Mouse (Mus musculus) thymus, postnatal 10 days (tissue): ENCODE measurements around the gene Ttc32.
A peak's percentile ranks its signal among the peaks of the same experiment; 100 is the strongest.

Experiments used
- DNase-seq, 2 experiments: peaks; one replicate each; pipeline ENCODE4 v3.0.0; 2021; ENCODE audit warnings: low spot score in 2 of 2

The Ttc32 gene

DNA sequence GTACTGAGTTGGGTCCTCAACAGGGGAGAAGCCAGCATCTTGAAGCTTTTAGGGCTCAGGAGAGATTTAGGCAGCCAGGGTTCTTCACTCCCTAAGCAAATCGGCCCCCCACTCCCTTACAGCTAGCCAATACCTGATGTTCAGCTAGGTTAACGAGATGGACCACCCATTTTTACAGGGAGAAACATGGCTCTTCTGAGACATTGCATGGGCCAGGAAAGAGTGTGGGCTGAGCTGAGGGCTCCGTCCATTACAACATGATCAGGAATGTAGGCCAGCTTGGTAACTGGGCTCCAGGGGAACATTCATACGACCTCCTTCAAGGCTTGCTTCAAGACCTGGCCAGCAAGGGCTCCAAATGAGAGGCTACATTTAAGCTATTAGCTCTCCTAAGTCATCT lies 16.9 kb downstream of the Ttc32 start:
- DNase-seq = no peak

DNA sequence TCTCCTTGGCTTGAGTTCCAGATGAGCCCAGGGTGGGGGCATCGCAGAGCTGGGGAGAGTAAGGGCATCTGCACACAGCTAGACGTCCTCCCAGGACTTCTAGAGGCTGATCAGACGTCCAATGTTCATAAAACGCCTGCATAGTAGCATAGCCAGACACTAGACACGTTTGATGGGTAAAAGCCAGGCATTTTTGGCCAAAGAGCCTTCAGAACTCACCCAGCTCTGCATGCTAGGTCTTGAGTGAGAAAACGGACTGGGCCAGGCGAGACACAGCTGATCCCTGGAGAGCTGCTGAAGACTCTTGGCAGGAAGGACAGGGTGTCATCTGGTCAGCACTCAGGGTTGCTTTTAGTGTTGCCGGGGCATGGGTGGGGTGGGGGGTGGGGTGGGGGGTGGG lies 18.3 kb downstream of the Ttc32 start:
- DNase-seq = no peak

DNA sequence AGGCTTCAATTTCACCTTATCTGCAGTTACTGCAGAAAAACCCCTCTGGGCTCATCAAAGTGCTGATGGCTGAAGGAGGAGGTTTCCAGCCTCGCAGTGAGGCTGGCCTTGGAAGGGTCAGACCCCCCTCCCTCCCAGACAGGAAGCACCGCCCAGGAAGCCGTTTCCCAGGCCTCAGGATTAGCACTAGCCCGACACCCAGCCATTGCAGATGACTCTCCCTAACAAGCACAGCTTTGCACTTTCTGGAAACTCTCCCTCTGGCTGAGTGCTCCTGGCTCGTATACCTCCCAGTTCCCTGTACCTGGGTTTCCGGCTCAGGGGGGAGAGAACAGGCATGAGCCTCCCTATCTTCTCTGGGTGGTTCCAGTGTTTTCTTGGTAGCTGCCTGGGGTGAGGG lies 21.0 kb downstream of the Ttc32 start:
- DNase-seq = no peak

DNA sequence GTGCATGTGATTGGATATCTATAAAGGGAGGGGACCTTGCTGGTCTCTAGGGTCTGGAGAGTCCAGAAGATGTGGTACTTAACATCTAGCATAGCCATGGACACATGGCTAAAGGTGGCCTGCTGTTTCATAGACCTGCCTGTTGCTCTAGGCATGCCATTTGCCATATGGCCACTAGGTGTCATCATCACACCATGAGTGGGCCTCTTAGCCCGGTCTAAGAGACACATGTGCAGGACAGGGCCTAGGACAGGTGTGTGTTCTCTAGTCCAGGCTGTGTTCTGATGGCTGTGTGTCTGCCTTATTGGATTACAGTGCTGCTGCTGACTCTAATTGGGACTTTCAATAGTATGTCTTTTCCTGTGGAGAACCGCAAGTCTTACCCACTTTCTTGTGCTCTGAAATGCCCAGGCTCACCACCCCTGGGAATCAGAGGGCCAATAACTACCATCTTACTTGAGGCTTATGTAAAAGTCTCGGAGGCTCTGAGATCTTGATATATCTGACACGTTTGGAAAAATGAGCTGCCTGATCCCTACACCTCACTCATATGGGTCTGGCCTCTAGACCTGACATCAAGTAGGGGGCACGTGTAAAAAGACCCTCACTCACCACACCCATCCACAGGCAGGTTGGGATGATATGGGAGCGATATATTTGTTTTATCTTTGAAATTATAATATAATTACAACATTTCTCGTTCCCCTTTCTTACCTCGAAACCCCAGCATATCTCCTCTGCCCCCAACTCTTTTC lies 22.5 kb downstream of the Ttc32 start:
- peak; percentile 50 to 69 for DNase-seq

DNA sequence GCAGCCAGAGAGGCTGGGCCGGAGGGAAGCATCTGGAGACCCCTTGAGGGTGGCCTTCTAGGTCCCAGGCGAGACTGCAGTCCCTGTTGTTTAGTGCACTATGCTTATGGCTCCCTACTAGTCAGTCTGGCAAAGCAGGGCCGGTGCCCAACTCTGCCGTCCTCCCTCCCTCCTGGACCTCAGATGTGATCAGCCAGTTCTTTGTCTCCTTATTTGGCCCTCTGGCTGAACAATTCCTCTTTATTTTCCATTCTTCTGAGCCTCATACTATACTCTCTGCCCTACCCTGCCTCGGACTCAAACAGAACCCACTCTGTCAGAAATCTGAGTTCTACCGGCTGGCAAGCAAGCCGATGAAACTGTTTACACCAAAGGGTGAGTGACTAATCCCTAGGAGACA lies 23.5 kb downstream of the Ttc32 start:
- DNase-seq = no peak

DNA sequence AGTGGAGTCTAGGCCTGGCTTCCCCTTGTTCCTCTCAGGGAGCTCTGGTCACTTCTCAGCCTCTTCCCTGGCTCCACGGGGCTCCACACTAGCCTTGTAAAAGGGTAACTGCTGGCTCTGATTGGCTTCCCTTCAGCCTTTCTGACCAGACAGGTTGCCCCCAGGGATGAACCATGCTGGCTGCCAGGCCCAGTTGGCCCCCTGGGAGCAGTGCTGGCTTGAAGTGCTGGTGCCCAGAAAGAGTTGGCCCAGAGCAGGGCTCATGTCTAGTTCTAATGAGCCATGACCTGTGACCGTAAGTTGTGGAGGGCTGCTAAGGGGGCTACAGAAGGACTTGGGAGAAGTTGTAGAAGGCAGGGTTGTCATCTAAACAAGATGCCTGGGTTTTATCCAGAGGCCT lies 24.2 kb downstream of the Ttc32 start:
- DNase-seq = no peak

DNA sequence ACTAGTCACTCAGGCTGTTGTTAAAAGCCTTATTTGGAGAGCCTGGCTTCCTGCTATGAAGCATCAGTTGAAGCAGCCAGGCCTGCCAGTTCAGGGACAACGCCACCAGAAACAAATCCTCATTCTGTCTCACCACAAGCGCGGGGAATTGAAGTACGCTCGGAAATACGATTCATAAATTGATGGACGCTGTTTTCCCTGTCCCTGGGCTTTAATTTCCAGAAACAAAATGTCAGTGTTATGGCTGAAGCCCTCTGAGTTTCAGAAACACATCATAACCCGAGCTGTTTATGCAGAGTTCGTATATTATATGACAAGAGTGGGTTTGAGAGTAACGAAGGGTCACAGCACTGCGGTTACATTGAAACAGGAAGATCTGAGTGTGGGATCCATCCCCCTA lies 25.5 kb downstream of the Ttc32 start:
- DNase-seq = no peak

DNA sequence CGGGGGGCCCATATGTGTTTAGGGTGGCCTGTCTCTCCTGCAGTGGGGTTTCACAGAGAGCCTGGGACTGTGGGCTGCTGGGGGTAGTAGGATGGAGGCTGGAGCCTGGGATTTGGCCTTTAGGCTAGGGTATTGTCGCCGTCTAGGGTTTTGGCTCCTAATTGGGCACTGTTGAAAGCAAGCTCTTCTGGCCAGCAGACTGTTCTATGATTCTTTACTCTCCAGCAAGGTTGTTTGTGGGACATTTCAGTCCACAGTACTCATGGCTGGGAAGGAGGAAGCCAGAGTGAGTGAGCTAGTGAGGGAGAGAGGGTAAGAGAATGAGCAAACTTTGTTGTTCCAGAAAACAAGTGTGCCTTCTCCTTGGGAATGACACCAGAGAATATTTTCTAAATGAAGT lies 29.7 kb downstream of the Ttc32 start:
- DNase-seq = no peak

DNA sequence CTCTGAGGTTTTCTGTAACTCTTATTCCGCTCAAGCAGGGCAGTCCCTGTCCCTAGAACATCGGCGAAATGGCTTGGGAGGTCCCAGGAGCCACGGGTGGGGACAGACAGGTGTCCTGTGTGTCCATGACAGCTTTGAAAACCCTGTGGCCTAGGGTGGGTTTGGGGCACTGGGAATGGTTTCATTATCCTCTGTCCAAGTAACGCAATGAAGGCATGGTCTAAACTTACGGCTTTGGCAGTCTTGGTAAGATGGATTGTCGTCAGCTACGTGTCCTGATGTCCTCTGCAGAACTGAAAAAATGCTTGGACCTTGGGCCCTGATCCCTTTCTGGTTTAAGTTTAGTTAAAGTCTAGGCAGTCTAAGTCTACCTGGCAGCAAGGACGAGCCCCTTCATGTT lies 30.2 kb downstream of the Ttc32 start:
- DNase-seq = no peak

DNA sequence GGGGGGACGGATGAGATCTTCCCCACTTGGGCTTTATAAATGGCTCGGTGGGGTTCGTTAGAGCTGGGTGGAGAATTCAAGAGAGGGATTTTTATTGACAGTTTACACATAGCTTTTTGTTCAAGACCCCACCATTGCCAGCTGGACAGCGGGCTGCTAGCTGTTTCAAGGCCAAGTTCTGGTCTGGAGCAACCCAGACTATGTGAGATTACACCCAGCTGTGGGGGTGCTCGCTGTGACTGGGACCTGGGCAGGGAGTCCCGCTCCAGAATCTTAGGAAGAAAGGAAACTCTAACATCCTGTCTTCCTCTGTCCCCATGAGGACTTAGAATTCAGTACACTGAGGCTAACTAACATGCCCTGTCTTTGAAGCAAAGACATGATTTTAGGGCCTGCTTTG lies 33.8 kb downstream of the Ttc32 start:
- no peak for DNase-seq

DNA sequence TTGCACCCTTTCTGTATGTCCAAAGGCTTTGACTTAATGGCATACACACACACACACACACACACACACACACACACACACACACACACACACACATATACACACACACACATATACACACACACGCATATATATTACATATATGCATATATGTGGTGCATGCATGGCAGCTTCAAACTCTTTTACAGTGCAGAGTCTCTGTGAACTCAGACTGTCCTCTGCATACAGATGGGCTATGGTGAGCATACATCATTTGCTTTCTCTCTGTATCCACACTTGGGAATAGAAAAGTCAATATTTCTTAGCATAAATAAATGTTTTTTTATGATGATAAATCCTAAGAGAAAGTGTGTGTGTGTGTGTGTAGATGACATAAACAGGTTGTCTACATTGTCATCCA lies 41.3 kb downstream of the Ttc32 start:
- DNase-seq = no peak

DNA sequence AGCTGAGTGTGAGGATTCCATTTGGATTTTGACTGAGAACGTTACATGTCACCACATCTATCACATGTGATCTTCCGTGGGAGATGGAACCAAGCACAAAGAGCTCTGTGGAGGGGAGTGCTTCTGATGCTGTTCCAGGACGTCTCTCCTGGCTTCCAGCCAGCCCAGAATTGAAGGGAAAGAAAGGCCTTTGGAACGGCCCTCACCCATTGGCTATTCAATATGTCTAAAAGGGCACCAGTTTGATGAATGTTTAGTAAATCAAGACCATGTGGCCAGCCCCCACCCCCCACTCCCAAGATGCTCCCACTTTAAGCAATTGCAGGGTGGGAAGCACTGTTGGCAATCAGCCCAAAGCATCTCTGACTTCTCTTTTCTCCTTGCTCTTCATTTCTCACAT lies 41.7 kb downstream of the Ttc32 start:
- DNase-seq = no peak

DNA sequence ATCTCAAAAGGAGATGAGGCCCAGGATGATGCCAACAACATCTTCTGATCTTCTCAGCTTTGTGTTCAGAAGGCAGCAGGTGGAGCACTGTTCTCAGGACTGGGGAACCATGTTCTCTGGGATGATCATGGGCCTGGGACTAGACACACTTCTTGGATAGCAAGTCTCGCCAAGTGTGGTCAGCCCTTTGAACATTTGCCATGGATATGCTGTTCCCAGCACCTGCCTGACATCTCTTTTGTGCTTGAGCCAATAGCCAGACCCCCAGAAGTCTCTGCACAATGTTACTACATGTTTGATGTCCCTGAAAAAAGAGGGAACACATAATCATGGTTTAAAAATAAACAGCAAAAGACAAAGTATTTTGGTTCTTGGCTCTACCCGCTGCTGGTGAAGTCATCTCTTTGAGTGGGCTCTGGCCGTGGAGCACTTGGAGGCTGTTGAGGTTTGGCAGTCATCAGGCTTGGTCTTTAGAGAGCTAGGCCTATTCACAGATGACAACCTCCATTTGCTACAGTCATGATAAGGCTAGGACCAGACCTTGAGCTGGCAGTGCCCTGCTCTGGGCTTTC lies 47.8 kb downstream of the Ttc32 start:
- no peak for DNase-seq

DNA sequence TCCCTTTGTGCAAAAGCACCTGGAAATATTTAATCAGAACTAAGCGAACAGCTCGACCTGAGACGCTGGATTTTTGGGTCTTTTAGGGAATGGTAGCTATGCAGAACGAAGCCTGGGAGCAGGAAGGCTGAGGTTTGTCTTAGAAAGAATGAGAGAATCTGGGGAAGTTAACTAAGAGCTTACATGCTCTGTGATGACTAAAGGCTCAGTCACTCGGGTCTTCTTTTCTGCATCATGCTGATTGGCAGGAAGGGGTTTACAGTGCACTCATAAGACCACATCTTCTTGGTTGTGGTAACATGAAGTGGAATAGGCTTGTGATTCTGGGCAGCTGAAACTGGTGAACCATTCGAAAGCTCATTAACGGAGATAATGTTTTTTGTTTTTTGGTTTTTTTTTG lies 60.4 kb downstream of the Ttc32 start:
- DNase-seq = no peak
